Mouse (Mus musculus) frontal cortex, postnatal 25 days (tissue): ENCODE measurements at regions not wholly inside any gene's neighbourhood (a gene's known extent, or its start where the extent isn't known, plus 50 kb on each side); places are given as distances from the start of the nearest gene placed in this dataset.

Experiments used
- DNase-seq, 2 experiments: peaks; one replicate each; pipeline ENCODE4 v3.0.0; 2022; ENCODE audit warnings: low spot score in 2 of 2

DNA sequence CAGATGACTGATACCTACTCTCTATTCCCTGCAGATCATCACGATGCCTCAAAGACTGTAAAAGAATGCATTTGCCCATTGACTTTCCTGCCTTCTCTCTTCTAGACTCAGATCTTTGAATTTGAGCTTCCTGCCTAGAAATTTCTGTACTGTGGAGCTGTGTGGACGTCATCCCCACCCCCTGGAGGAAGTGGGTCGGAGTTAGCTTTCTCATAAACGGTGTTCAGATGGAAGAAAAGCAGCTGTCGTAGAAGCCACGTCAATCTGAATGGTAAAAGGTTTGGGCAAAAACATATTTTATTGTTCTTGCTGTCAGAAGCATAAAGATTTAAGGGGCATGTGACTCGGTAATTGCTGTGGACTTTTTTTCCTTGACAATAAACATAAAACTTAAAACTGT, 154.6 kb upstream of the Mvb12b start:
- DNase-seq: no peak

DNA sequence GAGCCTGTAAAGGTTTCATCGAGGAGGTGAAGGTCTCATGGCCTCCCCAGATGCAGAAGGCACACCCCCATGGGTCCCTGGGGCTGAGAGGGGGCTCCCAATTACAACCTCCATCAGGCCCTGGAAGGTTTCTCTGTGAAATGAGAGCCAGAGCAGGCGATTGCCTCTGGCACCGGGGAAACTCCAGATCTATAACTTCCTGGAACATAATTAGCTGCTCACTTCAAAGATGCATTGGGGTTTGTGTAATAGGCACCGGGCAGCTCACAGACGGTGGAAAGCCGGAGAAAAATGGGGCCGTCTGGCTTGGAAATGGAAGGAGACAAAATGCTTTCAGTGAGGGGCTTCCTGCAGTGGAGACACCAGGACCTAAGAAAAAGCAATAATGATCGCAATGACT, 151.2 kb upstream of the Mvb12b start:
- no peak for DNase-seq

DNA sequence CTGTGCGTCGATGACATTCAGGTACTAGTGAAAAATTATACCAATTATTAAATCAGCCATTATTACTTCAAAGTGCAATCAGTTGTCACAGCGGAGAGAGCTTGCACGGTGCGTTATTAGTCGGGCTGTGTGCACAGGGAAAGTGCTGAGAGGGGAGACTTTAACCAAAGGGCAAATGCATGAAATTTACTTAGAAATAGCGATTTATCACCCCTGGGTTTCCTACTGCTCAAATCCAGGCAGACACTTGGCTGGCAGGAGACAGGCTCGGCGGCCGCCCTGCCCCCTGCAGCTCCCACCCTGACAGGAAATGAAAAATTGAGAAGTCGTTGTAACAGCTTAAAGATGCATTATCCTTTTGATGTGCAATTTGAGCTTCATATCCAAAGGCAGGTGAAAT, 145.5 kb upstream of the Mvb12b start:
- DNase-seq: no peak

DNA sequence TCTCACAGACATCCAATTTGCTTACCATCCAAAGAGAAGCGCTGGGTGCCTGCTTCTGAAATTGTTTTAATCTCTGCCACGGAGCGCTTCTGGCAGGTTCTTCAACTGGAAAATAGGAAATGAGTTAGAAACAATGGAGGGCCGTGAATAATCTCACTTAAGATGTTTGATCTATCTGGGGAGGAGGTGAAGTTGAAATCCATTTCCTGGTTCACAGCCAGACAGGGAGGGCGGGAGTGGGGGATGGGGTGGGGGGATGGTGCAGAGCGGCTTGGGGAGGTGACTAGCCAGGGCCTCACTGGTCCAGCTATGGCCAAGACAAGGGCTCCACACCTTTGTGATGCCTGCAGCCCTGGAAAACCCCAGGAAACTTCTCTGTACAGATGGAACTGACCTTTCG, 143.7 kb upstream of the Mvb12b start:
- no peak for DNase-seq

DNA sequence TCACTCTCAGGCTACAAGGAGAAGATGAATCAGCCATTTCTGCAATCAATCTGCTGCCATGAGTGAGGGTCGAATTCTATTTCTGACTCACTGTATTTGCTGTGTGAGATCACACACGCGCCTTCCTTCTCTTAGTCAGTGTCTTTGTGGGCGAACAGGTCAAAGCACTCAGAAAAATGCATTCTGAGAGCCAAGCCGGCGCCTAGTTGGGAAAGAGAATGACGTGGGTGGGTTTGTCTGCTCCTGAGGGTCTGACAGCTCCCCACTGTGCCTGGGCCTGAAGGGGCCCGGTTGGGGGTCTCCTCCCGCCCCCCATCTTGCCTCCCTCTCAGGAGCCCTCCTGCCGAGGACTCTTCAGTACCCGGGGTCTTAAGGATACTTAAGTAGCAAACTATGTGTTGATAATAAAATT, 143.3 kb upstream of the Mvb12b start:
- DNase-seq: no peak

DNA sequence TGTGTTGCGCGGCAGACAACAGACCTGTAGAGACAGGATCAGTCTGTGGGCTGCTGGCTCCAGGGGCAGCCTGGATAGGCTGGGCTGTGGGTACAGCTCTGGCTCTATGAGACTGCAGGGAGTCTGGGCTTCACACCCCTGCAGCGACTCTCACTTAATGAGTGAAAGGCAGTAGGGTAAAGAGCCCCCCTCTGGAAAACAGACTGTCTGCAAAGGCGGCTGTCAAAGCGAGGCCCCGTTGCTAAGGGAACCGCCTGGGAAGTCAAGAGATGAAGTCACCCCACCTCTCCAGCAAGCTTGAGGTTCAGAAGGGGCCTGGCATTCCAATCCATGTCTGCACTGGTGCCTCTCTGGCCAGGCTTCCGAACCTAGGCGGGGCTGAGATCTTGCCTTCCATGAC, 139.7 kb upstream of the Mvb12b start:
- no peak for DNase-seq

DNA sequence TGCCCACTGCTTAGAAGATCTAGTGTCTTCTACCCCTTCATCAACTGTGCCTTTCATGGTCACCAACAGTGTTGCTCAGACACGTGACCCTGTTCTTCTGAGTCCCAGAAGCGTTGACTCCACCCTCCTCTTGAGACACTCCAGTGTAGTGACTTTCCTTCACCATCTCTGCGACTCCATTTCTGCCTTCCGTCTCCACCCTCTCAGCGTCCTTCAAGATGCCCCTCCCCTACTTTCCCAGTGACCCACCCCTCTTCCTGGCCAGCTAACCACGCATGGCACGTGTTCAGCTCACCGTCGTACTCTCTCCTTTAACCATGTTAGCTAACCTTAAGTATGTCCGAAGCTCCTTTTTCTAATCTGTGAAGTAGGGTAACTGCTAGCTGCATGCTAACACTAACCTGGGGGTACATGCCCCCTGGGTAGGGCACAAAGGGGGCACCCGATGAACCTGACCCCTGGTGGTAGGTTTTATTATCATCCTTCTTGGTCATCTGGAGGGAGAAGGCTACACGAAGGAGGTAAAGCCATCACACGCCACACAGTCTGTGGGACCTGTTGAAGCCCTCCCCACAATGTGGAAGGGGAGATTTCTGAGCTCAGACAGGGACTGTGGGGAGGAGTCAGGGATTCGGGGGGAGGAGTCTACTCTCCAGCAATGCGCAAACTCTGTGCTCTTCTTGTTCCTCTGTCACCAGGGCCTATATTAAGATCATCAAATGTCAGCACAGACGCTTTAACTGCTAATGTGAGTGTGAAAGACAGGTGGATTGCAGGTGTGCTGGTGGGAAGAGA, 139.0 kb upstream of the Mvb12b start:
- no peak for DNase-seq

DNA sequence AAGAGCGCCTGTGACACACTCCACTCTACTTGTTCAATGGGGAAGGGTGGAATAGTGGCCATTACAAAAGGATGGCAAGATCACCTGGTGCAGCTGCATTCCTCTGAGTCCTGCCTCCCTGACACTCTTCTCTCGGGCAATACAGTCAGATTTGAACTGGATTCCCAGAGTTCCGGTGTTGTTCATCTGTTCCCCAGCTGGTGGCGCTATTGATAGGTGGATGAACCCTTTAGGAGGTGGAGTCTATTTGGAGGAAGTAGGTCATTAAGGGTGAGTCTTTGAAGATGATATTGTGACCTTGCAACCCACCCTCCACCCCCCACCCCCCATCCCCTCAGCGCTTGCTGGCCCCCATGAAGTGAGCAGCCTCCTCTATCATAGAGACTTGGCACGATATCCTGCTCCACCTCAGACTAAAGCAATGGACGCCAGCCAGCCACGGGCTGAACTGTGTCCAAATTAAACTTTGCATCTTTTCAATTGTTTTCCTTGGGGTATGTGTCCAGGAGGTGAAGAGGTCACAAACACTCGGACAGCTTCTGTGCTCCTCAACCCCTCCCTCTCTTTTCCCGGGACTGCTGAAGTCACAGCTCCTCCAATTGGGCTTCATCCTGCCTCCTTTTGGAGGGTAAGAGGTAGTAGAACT, 138.1 kb upstream of the Mvb12b start:
- peak in 1 of 2 experiments; percentile 39 for DNase-seq

DNA sequence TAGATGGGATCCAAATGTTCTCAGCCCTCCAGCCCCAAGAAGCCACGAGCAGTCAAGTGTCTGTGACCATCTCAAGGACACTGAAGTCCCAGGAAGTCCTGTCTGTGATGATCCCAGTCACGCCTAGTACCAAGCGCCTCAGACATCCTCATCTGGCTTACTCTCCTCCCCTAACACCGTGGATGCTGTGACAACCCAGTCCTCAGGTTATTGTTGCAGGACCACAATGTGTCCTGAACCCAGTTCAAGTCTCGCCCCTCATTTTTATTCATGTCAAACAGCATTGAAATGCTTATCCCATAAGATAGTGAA, 129.4 kb upstream of the Mvb12b start:
- no peak for DNase-seq

DNA sequence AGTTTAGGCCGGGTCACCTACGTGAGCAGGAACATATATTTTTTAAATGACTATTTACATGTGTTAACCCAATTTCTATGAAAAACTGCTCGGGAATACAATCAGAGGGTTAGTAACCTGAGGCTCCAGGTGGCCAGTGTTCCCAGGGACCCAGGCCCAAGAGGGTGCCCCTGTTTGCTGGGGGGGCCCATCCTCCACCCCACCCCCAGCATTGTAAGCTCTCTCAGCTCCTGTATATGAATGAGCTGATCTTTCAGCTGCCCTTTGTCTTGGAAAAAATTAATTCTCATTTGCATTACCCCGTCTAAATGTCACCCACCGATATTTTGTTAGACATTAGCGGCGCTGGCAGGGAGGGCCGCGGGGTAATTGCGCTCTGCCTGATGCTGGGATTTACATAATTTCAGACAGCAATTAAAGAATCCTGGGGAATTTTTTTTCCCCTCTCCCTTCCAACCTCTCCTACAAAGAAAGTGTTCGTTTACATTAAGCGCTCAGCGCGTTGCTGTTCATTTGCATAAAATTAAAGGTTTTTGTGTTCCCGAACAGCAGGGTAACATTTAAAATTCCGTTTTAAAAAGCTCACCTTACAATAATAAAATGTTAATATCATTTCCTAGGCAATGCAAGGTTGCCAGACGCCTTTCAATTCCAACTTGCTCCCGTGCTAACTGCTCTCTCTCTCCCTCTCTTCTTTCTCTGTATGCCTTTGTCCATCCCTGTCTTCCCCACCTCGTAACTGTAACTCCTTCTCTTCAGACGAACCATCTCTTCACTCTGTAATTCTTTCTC, 128.8 kb upstream of the Mvb12b start:
- no peak for DNase-seq

DNA sequence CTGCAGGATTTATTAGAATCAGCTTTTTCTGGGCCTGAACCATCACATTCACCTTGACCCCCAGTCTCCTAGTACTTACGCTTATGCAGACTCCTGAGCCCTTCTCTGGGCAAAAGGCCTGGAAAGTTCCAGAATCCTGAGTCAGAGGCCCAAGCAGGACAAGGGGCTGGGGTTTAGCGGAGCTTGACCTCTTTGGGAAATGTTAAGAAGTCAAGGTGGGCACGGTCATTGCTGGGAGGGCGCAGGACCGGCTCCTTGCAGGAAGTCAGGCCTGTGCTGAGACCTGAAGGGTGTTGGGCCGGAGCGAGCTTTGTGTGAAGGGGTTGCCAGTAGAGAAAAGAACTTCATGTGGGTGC, 127.9 kb upstream of the Mvb12b start:
- no peak for DNase-seq

DNA sequence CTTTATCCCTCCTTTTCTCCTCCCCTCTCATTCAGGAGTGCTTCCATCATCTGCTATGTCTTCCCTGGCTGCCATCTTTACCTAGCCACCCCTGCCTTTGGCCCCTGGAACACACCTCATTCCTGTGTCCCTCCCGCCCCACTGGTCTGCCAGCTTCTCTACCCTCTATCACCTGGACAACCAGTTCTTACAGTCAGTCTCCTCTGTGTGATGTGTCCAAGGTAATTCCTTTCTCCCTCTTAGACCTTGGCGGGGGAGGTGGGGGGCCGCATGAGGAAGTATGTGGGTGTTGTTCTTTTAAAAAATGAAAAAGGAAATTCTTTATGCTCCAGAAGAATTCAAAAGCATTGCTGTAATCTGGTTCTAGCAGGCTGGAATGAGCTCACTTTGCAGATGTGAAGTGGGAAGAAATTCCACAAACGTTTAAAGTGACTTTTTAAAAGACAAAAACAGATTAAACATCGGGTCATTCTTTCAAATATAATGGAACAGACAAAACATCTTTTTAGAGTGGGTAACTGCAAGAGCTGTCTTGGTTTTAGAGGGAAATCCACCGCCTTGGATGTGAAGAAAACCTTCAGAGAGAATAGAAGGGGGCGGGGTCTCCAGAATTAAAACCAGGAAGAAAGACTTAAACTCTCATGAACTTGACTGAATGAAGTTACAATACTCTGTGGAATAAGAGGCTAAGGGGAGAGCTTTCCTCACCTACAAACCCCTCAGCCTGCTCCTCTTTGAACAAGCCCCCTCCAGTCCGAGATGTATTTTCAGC, 127.3 kb upstream of the Mvb12b start:
- DNase-seq: no peak

DNA sequence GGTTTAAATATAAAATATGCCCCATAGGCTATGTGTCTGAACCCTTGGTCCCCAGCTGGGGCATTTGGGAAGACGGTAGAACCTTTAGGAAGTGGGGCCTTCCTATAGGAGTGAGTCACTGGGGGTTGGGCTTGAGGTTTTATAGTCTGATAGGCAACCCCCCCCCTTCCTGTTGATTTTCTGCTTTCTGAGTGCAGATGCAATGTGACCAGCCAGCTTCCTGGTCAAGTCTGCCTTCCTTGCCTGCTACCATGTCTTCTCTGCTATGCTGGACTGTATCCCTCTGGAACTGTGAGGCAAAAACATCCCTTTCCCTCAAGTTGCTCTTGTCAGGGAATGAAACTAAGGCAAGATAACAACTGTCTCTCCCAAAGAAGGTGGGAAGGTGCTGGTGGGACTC, 122.4 kb upstream of the Mvb12b start:
- DNase-seq: no peak

DNA sequence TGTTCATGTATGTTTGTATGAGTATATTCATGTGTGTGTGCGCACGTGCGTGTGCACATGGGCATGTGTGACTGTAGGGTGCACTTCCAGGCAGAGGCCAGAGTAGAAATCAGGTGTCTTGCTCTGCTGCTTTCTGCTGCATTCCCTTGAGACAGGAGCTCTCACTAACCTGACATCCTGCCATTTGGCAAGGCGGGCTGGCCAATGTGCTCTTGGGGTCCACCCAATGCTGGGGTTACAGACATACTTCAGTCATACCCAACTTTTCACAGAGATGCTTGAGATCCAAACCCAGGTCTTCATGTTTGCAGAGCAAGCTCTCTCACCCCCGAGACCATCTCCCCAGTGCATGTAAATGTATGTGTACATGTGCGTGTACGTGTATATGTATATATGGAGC, 120.2 kb upstream of the Mvb12b start:
- DNase-seq: no peak

DNA sequence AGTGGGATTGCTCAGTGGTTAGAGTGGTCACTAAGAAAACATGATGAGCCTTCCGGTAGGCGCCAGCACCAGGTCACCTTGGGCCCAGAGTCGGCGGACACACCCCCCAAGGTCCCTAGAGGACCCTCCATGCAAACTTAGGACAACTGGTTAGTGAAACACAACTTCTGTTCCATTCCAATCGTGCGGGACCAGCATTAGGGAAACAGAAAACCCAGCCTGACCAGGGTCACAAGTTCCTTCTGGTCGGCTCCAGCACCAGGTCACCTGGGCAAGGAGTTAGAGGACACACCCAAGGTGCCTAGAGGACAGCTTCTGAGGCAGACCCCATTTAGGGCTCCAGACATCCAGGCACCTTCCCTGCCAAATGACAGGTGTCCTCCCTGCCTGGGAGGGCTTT, 109.4 kb upstream of the Mvb12b start:
- DNase-seq: no peak

DNA sequence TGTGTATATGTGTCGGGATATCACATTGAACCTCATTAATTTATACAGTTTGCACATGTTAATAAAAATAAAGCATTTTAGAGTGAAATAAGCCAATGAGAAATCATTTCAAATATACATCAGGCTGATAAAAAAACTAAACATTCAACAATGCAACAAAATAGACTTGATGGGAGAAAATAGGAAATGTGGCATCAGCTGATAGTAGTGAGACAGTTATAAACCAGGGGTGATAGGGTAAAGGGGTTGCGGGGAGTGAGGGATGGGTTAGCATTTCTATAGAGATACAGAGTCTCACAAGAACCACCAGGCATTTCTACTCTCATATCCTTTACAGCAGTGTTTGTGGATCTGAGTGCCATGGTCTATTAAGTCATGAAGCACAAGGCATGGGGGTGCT, 108.6 kb upstream of the Mvb12b start:
- no peak for DNase-seq

DNA sequence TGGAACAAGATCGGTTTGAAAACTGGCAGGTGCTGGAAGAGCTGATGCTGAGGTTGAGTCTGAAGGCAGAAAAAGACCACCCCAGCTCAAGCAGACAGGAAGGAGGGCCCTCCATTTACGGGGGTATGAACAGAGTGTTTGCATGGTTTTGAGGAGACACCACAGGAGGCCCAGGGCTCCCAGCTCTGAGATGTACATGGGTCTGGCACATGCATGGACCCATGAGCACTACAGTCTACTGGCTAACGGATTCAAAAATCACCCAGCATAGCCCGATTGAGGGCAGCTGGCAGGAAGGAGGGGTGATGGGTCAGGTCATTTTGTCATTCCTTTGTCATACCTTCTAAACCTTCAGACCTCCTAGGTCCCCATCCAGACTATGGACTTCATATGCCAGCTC, 103.6 kb upstream of the Mvb12b start:
- DNase-seq: no peak

DNA sequence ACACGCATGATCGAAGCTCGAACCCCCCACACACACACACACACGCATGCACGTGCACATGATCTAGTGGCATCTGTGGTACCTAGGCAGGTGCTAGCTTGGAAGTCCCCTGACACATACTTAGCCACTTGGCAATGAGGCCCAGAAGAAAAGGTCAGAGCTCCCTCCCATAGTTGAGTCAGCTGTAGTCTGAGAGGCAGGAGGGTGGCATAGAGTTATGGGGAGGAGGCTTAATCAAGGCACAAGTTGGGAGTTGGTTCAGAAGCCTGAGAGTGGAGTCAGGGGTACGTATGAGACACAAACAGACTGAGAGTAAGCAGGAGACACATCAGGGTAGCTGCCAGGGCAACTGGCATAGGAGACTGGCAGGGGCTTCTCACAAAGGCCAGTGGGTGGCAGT, 103.0 kb upstream of the Mvb12b start:
- DNase-seq: no peak

DNA sequence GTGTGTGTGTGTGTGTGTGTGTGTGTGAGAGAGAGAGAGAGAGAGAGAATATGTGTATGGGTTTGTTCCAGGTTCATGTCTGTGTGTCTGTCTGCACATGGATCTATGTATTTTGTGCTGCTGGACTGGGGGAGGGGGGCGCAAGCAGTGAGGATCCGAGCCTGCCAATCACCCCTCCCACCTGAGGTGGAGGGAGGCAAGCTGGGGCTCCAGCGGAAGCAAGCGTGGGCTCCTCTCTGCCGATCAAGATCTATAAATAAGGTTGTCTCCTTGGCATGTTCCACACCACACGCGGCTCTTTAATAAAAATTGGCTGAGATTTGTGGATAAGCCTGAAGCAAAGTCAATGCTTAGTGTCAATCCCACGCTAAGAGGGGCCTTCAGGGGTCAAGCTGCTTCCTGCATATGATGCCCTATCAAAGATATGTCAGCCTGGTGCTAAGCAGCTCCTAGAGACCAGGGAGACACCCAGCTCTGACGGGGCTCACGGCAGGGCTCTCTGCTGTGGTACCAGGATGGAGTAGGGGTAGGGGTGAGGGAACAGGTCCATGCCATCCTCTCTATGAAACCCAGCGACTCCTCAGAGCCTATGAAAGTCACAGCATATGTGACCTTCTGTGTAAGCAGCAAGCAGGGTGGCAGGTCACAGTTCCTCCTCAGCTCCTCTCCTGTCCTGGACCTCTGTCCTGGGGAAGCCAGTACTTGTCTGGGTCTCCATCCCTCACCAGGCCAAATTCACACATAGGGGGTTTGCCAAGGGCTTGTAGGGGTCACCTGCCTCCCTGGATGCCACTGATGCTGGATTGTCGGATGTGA, 102.0 kb upstream of the Mvb12b start:
- no peak for DNase-seq

DNA sequence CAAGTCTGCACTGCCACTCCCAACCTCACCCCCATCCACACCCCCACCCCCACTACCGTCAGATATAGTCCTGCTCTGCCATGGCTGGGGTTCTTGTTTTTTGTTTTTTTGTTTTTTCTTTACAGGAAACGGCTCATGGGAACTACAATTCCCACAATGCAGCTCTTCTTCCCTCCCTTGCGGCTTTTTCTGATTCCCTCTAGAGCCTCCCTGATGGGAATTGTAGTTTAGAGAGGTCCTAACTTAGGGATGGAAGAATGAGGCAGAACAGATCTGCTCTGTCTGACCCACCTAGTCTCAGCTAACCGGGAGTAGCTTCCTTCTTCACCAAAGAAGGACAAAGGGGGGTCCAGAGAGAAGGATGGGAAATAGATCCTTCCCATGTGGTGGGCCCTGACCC, 98.7 kb upstream of the Mvb12b start:
- no peak for DNase-seq

DNA sequence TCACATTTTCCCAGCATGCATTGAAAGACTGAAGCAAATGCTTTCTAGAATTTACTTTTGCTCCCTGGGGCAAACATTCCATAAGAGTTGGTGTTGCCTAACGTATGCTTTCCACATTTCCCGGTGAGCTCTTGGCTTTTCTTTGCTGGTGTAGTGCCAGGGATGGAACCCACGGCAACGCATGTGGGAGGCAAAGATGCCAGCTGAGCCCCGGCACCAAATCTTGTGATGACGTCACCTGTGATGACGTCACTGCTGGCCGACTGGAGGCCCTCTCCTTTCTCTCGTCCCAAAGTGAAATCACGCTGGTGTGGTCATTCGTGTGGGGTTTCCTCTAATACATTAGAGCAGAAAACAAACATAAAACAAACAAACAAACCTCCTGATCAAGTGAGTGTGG, 97.6 kb upstream of the Mvb12b start:
- DNase-seq: no peak
